Comparison of ENCODE assay signal across 13 mouse cellular contexts in the genomic region with DNA sequence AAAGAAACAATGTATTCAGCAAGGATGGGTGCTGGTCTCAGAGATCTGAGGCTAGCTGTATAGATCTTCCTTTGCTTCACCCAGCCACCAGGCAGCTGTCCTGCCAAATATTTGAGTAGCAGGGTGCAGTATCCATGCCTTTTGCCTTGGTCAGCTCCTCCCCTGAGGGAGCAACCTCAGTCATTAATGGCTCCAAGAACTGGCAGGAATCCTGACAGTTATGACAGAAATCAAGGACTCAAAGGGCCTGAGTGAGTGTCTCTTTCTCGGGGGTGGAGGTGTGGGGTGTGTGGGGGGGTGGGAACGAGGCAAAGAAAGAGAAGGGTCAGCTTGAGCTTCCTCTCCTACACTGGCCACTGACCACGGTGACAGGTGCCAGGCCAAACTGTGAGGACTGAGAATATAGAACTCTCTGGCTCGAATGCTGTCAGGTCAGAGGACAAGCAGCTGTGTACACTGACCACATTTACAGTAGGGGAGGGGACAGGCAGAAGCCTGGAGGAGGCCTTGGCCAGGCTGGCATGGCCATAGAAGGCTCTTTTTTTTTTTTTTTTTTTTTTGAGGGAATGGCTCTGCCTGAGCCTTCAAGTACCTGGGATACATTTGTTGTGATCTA.
"Had no signal": no experiment of that assay in that cellular context is flagged by ENCODE, and none has a peak within 500 bp of the region (broad histone marks: within the 10 kb centered on the region; RNA-seq: fewer than 3 reads in every experiment).

No protein-coding gene starts in this region.

- ATAC-seq: midbrain, embryonic 16.5 days had no signal

- DNase-seq: kidney, adult 9 months; lung, embryonic 14.5 days; lung, postnatal 10 days; lung, postnatal 4 days; right cerebral cortex, postnatal 14 days; thymus, postnatal 36 days had no signal

- H3K4me3 ChIP-seq: layer of hippocampus, adult 2 months; limb, embryonic 10.5 days; liver, embryonic 15.5 days; midbrain, embryonic 12.5 days; stomach, embryonic 15.5 days had no signal

- H3K27me3 ChIP-seq: stomach, embryonic 15.5 days had no signal

- H3K9ac ChIP-seq: liver, embryonic 15.5 days; lung, embryonic 14.5 days; midbrain, embryonic 12.5 days; stomach, embryonic 15.5 days had no signal

- H3K36me3 ChIP-seq: liver, embryonic 15.5 days; midbrain, embryonic 12.5 days; stomach, embryonic 15.5 days had no signal

- H3K9me3 ChIP-seq: limb, embryonic 10.5 days; liver, embryonic 15.5 days; midbrain, embryonic 12.5 days; stomach, embryonic 15.5 days had no signal

- H3K4me2 ChIP-seq: liver, embryonic 15.5 days; lung, embryonic 14.5 days; midbrain, embryonic 12.5 days; stomach, embryonic 15.5 days had no signal

- H3K27ac ChIP-seq: kidney, postnatal 0 days; layer of hippocampus, adult 2 months; limb, embryonic 10.5 days; liver, embryonic 15.5 days; midbrain, embryonic 12.5 days; stomach, embryonic 15.5 days had no signal
